Mouse (Mus musculus): ENCODE data around the gene Ankrd23. TPM values are rescaled to one million over a fixed set of nuclear protein-coding genes. Genes with fewer than 3 reads are reported as not detected.
A peak's percentile ranks its signal among the peaks of the same experiment; 100 is the strongest.

The Ankrd23 gene
- polyA plus RNA-seq, 1 experiment: 5.6 TPM

GRCm38 (mm10) chr1:36535477-36536396 is 946 bp downstream of the Ankrd23 start:
- Histone ChIP-seq H3K36me3 (replicated peaks; ENCODE audit: low read length) (peaks cover 89% of the 10 kb centered on the region), H3K4me3 (replicated peaks) (no peak overlapping the region), H3K27me3 (replicated peaks) (no peaks in the 10 kb centered on the region), H3K9me3 (no peaks in the 10 kb centered on the region), H3K4me1 (peaks cover 5% of the 10 kb centered on the region; the same call in 1 of the 2 replicates)
- TF ChIP-seq FLI1 (IDR thresholded peaks at IDR 0.05; ENCODE audit: low read length) (no peak), GATA1 (IDR thresholded peaks at IDR 0.05; ENCODE audit: borderline replicate concordance, low read length) (no peak)

- peaks cover 5% of the 10 kb centered on the region; the same call in 1 of the 2 replicates for H3K4me1 ChIP-seq
- no peaks in the 10 kb centered on the region for H3K27me3 ChIP-seq (replicated peaks)
- peaks cover 89% of the 10 kb centered on the region for H3K36me3 ChIP-seq (replicated peaks; ENCODE audit: low read length)
- no peaks in the 10 kb centered on the region for H3K9me3 ChIP-seq
- H3K4me3 ChIP-seq (replicated peaks): no peak overlapping the region
- TF ChIP-seq GATA1 (IDR thresholded peaks at IDR 0.05; ENCODE audit: borderline replicate concordance, low read length) (no peak), FLI1 (IDR thresholded peaks at IDR 0.05; ENCODE audit: low read length) (no peak)
Measured at GRCm38 (mm10) chr1:36534595-36535058, 2.1 kb downstream of the Ankrd23 start.

GRCm38 (mm10) chr1:36533546-36533945 is 3.1 kb downstream of the Ankrd23 start:
- Histone ChIP-seq H3K9me3 (no peaks in the 10 kb centered on the region), H3K4me3 (replicated peaks) (no peak overlapping the region), H3K36me3 (replicated peaks; ENCODE audit: low read length) (peaks cover 80% of the 10 kb centered on the region), H3K4me1 (peaks cover 5% of the 10 kb centered on the region; the same call in 1 of the 2 replicates), H3K27me3 (replicated peaks) (no peaks in the 10 kb centered on the region)
- TF ChIP-seq FLI1 (IDR thresholded peaks at IDR 0.05; ENCODE audit: low read length) (no peak), GATA1 (IDR thresholded peaks at IDR 0.05; ENCODE audit: borderline replicate concordance, low read length) (no peak)

- no peak for TF ChIP-seq GATA1 (IDR thresholded peaks at IDR 0.05; ENCODE audit: borderline replicate concordance, low read length)
- no peak for TF ChIP-seq FLI1 (IDR thresholded peaks at IDR 0.05; ENCODE audit: low read length)
- peaks cover 79% of the 10 kb centered on the region for H3K36me3 ChIP-seq (replicated peaks; ENCODE audit: low read length)
- peak overlapping the region; percentile 31 for H3K4me3 ChIP-seq (replicated peaks)
Measured at GRCm38 (mm10) chr1:36531461-36531860, 5.2 kb downstream of the Ankrd23 start.

GRCm38 (mm10) chr1:36530962-36531361 is 5.7 kb downstream of the Ankrd23 start:
- no peaks in the 10 kb centered on the region for H3K27me3 ChIP-seq (replicated peaks)
- TF ChIP-seq FLI1 (IDR thresholded peaks at IDR 0.05; ENCODE audit: low read length) (no peak), GATA1 (IDR thresholded peaks at IDR 0.05; ENCODE audit: borderline replicate concordance, low read length) (no peak)
- H3K9me3 ChIP-seq: no peaks in the 10 kb centered on the region

More at GRCm38 (mm10) chr1:36531461-36531860, 5.2 kb downstream of the Ankrd23 start:
- H3K27me3 ChIP-seq (replicated peaks): no peaks in the 10 kb centered on the region
- no peaks in the 10 kb centered on the region for H3K9me3 ChIP-seq
- H3K4me1 ChIP-seq: peaks cover 10% of the 10 kb centered on the region; the same call in 1 of the 2 replicates

GRCm38 (mm10) chr1:36530485-36530884 is 6.2 kb downstream of the Ankrd23 start:
- H3K27me3 ChIP-seq (replicated peaks): no peaks in the 10 kb centered on the region
- H3K9me3 ChIP-seq: no peaks in the 10 kb centered on the region
- TF ChIP-seq FLI1 (IDR thresholded peaks at IDR 0.05; ENCODE audit: low read length) (no peak), GATA1 (IDR thresholded peaks at IDR 0.05; ENCODE audit: borderline replicate concordance, low read length) (no peak)
- no peak overlapping the region for H3K4me3 ChIP-seq (replicated peaks)
- H3K36me3 ChIP-seq (replicated peaks; ENCODE audit: low read length): peaks cover 79% of the 10 kb centered on the region
- peaks cover 10% of the 10 kb centered on the region; the same call in 1 of the 2 replicates for H3K4me1 ChIP-seq

More at GRCm38 (mm10) chr1:36530962-36531361, 5.7 kb downstream of the Ankrd23 start:
- Histone ChIP-seq H3K4me1 (peaks cover 10% of the 10 kb centered on the region; the same call in 1 of the 2 replicates), H3K4me3 (replicated peaks) (no peak overlapping the region), H3K36me3 (replicated peaks; ENCODE audit: low read length) (peaks cover 79% of the 10 kb centered on the region)

GRCm38 (mm10) chr1:36529875-36530274 is 6.8 kb downstream of the Ankrd23 start:
- TF ChIP-seq GATA1 (IDR thresholded peaks at IDR 0.05; ENCODE audit: borderline replicate concordance, low read length) (no peak), FLI1 (IDR thresholded peaks at IDR 0.05; ENCODE audit: low read length) (no peak)
- no peaks in the 10 kb centered on the region for H3K27me3 ChIP-seq (replicated peaks)
- H3K4me1 ChIP-seq: peaks cover 10% of the 10 kb centered on the region; the same call in 1 of the 2 replicates
- no peaks in the 10 kb centered on the region for H3K9me3 ChIP-seq
- H3K36me3 ChIP-seq (replicated peaks; ENCODE audit: low read length): peaks cover 80% of the 10 kb centered on the region
- H3K4me3 ChIP-seq (replicated peaks): no peak overlapping the region

GRCm38 (mm10) chr1:36529274-36529673 is 7.4 kb downstream of the Ankrd23 start:
- no peaks in the 10 kb centered on the region for H3K9me3 ChIP-seq
- H3K27me3 ChIP-seq (replicated peaks): no peaks in the 10 kb centered on the region
- TF ChIP-seq FLI1 (IDR thresholded peaks at IDR 0.05; ENCODE audit: low read length) (no peak), GATA1 (IDR thresholded peaks at IDR 0.05; ENCODE audit: borderline replicate concordance, low read length) (no peak)
- peaks cover 80% of the 10 kb centered on the region for H3K36me3 ChIP-seq (replicated peaks; ENCODE audit: low read length)
- H3K4me3 ChIP-seq (replicated peaks): no peak overlapping the region
- peaks cover 5% of the 10 kb centered on the region; the same call in 1 of the 2 replicates for H3K4me1 ChIP-seq

- Histone ChIP-seq H3K27me3 (replicated peaks) (no peaks in the 10 kb centered on the region), H3K9me3 (no peaks in the 10 kb centered on the region), H3K4me1 (peaks cover 5% of the 10 kb centered on the region; the same call in 1 of the 2 replicates), H3K4me3 (replicated peaks) (no peak overlapping the region), H3K36me3 (replicated peaks; ENCODE audit: low read length) (peaks cover 80% of the 10 kb centered on the region)
- no peak for TF ChIP-seq FLI1 (IDR thresholded peaks at IDR 0.05; ENCODE audit: low read length)
- no peak for TF ChIP-seq GATA1 (IDR thresholded peaks at IDR 0.05; ENCODE audit: borderline replicate concordance, low read length)
Measured at GRCm38 (mm10) chr1:36528351-36528750, 8.3 kb downstream of the Ankrd23 start.

GRCm38 (mm10) chr1:36526903-36527302 is 9.8 kb downstream of the Ankrd23 start:
- Histone ChIP-seq H3K27me3 (replicated peaks) (no peaks in the 10 kb centered on the region), H3K36me3 (replicated peaks; ENCODE audit: low read length) (peaks cover 81% of the 10 kb centered on the region), H3K9me3 (no peaks in the 10 kb centered on the region), H3K4me3 (replicated peaks) (no peak overlapping the region), H3K4me1 (peaks cover 5% of the 10 kb centered on the region; the same call in 1 of the 2 replicates)
- TF ChIP-seq FLI1 (IDR thresholded peaks at IDR 0.05; ENCODE audit: low read length) (no peak), GATA1 (IDR thresholded peaks at IDR 0.05; ENCODE audit: borderline replicate concordance, low read length) (no peak)
